Mouse (Mus musculus) myocyte (in vitro differentiated cells): Measurements from ENCODE around the gene Srpk1.

Experiments
- CEBPB ChIP-seq: IDR thresholded peaks from 2 replicates; pipeline ENCODE4 v1.6.1; 2011; ENCODE audit warnings: mild to moderate bottlenecking, moderate library complexity; ENCODE audit not compliant: poor library complexity, insufficient read depth, severe bottlenecking
- E2F4 ChIP-seq: IDR thresholded peaks from one replicate; pipeline ENCODE4 v1.6.1; 2011; ENCODE audit warnings: mild to moderate bottlenecking, control low read depth, moderate library complexity; ENCODE audit not compliant: insufficient read depth
- MAX ChIP-seq: IDR thresholded peaks from one replicate; pipeline ENCODE4 v1.6.1; 2011; ENCODE audit warnings: low read depth, mild to moderate bottlenecking, control low read depth
- MYOD1 ChIP-seq, 3 experiments: IDR thresholded peaks; one replicate each; pipeline ENCODE4 v1.6.1; 2011; ENCODE audit warnings: control low read depth in 2 of 3, low read depth in 2 of 3, mild to moderate bottlenecking in 2 of 3, moderate library complexity in 1 of 3; ENCODE audit not compliant: insufficient read length in 2 of 3, control insufficient read depth in 1 of 3
- MYOG ChIP-seq, 3 experiments: IDR thresholded peaks; one replicate each; pipeline ENCODE4 v1.6.1; 2011; ENCODE audit warnings: control low read depth in 2 of 3, low read depth in 2 of 3, mild to moderate bottlenecking in 2 of 3; ENCODE audit not compliant: insufficient read length in 2 of 3, control insufficient read depth in 1 of 3, insufficient read depth in 1 of 3
- POLR2A ChIP-seq: IDR thresholded peaks from one replicate; pipeline ENCODE4 v1.6.1; 2011; ENCODE audit warnings: low read depth, mild to moderate bottlenecking, control low read depth, moderate library complexity; ENCODE audit not compliant: insufficient read length
- TCF12 ChIP-seq: IDR thresholded peaks from one replicate; pipeline ENCODE4 v1.6.1; 2011; ENCODE audit warnings: mild to moderate bottlenecking, control low read depth; ENCODE audit not compliant: poor library complexity, insufficient read depth, severe bottlenecking
- TCF3 ChIP-seq: IDR thresholded peaks from one replicate; pipeline ENCODE4 v1.6.1; 2011; ENCODE audit warnings: low read depth, control low read depth; ENCODE audit not compliant: insufficient read length

DNA sequence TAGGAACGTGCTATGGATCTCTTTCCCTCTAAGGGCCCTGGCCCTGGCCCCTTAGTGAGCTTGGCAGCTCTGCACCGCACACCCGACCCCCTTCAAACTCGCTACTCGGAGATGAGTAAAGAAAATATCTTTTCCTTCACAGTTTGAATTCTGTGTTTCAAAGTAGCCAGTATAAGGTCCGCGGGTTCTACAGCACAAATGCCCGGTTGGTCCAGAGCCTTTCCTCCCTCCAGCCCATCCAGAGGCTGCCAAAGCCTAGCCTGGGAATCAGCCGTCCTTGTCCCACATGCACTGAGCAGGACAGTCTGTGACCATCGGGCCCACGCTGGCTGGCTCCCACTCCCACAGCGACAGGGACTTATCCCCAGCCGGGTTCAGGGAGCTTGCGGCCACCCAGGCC is 73.4 kb downstream of the Srpk1 start, which contains the start of gene Clpsl2:
- TF ChIP-seq POLR2A (no peak), TCF3 (no peak), TCF12 (no peak), MYOG (IDR thresholded peaks at IDR 0.05; ENCODE audit: control insufficient read depth in 1 of 3, insufficient read depth in 1 of 3, insufficient read length in 2 of 3, low read depth in 2 of 3) (no peak), MAX (no peak), E2F4 (no peak), MYOD1 (IDR thresholded peaks at IDR 0.05; ENCODE audit: control insufficient read depth in 1 of 3, insufficient read length in 2 of 3, low read depth in 2 of 3) (no peak), CEBPB (no peak)
